Mouse (Mus musculus) ES-Bruce4 (cell line): Measurements from ENCODE around the gene Suz12. TPM values are rescaled to one million over a fixed set of nuclear protein-coding genes. Genes with fewer than 3 reads are reported as not detected.

ENCODE experiments used
- H3K27ac ChIP-seq: 2 replicates; pipeline ENCODE4 v1.5.1; 2012; ENCODE audit warnings: low read length, inconsistent platforms; ENCODE audit not compliant: insufficient read depth
- H3K27me3 ChIP-seq: 2 replicates; pipeline ENCODE4 v1.6.1; 2012; ENCODE audit warnings: mild to moderate bottlenecking, low read length, inconsistent platforms; ENCODE audit not compliant: control insufficient read depth, poor library complexity, insufficient read depth, severe bottlenecking
- H3K36me3 ChIP-seq: 2 replicates; pipeline ENCODE4 v1.6.1; 2012; ENCODE audit warnings: inconsistent platforms, mild to moderate bottlenecking, low read length, moderate library complexity; ENCODE audit not compliant: control insufficient read depth, poor library complexity, insufficient read depth, severe bottlenecking
- H3K4me1 ChIP-seq: one replicate; pipeline ENCODE4 v1.8.1; 2011; ENCODE audit warnings: low read length; ENCODE audit not compliant: control insufficient read depth, insufficient read depth
- H3K4me3 ChIP-seq: 2 replicates; pipeline ENCODE4 v1.5.1; 2011; ENCODE audit warnings: low read depth, mild to moderate bottlenecking, low read length
- H3K9ac ChIP-seq: 2 replicates; pipeline ENCODE4 v1.6.1; 2012; ENCODE audit warnings: low read depth, mild to moderate bottlenecking, inconsistent platforms; ENCODE audit not compliant: poor library complexity, severe bottlenecking
- H3K9me3 ChIP-seq: replicated peaks from 2 replicates; pipeline ENCODE4 v1.6.1; 2012; ENCODE audit warnings: mild to moderate bottlenecking, low read length, inconsistent platforms; ENCODE audit not compliant: control insufficient read depth, poor library complexity, insufficient read depth, severe bottlenecking
- CTCF ChIP-seq: IDR thresholded peaks from one replicate; pipeline ENCODE4 v1.8.1; 2011; ENCODE audit warnings: low read depth, low read length
- EP300 ChIP-seq: IDR thresholded peaks from 2 replicates; pipeline ENCODE4 v1.6.1; 2011; ENCODE audit warnings: low read depth, low read length; ENCODE audit not compliant: insufficient read depth
- POLR2A ChIP-seq: IDR thresholded peaks from one replicate; pipeline ENCODE4 v1.8.1; 2011; ENCODE audit warnings: low read length; ENCODE audit not compliant: insufficient read depth
- polyA plus RNA-seq: library from polyadenylated mRNA; stranded (reverse); fragments of >200 nt; gene quantifications from 2 replicates; pipeline ENCODE4 v1.2.4, GENCODE M21; 2011; ENCODE audit warnings: low read depth; ENCODE audit not compliant: missing spikeins, insufficient read depth, insufficient read length

The Suz12 gene
- polyA plus RNA-seq, 1 experiment: 235 TPM

DNA sequence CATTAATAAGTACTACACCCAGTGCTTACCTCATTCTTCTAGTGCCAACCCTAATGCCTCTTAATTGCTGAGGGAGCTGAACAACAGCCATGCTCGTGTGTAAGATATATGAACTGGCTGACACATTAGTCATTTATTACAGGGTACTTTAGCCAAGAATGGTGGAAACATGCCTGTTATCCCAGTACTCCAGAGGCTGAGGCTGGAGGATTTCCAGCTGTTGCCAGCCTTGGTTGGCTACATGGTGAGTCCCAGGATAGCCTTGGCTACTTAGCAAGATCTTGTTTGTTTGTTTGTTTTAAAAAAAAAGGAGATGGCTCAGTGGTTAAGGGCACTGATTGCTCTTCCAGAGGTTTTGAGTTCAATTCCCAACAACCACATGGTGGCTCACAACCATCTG, 85.9 kb downstream of the Suz12 start:
- H3K9me3 ChIP-seq: peaks cover 3% of the 10 kb centered on the region; the same call in 1 of the 2 replicates
- H3K4me3 ChIP-seq: no peak overlapping the region
- H3K27ac ChIP-seq: no peak overlapping the region
- H3K4me1 ChIP-seq: no peaks in the 10 kb centered on the region
- TF ChIP-seq CTCF: no peak
- TF ChIP-seq POLR2A: no peak
- no peak for TF ChIP-seq EP300
- H3K36me3 ChIP-seq: peaks cover 14% of the 10 kb centered on the region
- no peak overlapping the region; the same call in 1 of the 2 replicates for H3K9ac ChIP-seq
- H3K27me3 ChIP-seq: no peaks in the 10 kb centered on the region

- no peaks in the 10 kb centered on the region for H3K27me3 ChIP-seq
- H3K27ac ChIP-seq: no peak overlapping the region
- peaks cover 14% of the 10 kb centered on the region; the same call in 1 of the 2 replicates for H3K36me3 ChIP-seq
- no peaks in the 10 kb centered on the region for H3K4me1 ChIP-seq
- H3K9me3 ChIP-seq: peaks cover 3% of the 10 kb centered on the region; the same call in 1 of the 2 replicates
- peak overlapping the region; percentile 96 for H3K4me3 ChIP-seq
- TF ChIP-seq EP300 (no peak), CTCF (no peak), POLR2A (no peak)
- peak overlapping the region; percentile 91 for H3K9ac ChIP-seq
These were observed 86.8 kb downstream of the Suz12 start for GRCm38 (mm10) chr11:80079751-80080150.

GRCm38 (mm10) chr11:80080381-80080825, 87.5 kb downstream of the Suz12 start:
- Histone ChIP-seq H3K27ac (peak overlapping the region; percentile 13), H3K36me3 (peaks cover 14% of the 10 kb centered on the region; the same call in 1 of the 2 replicates), H3K4me1 (no peaks in the 10 kb centered on the region), H3K9me3 (peaks cover 3% of the 10 kb centered on the region; the same call in 1 of the 2 replicates), H3K4me3 (peak overlapping the region; percentile 96), H3K27me3 (no peaks in the 10 kb centered on the region), H3K9ac (peak overlapping the region; percentile 91)
- TF ChIP-seq POLR2A: no peak
- no peak for TF ChIP-seq CTCF
- TF ChIP-seq EP300: no peak

- TF ChIP-seq CTCF: no peak
- TF ChIP-seq EP300: no peak
- peak; percentile 14 for TF ChIP-seq POLR2A
- Histone ChIP-seq H3K36me3 (peaks cover 14% of the 10 kb centered on the region; the same call in 1 of the 2 replicates), H3K9ac (peak within 1 kb of the TSS; percentile 91), H3K9me3 (peaks cover 3% of the 10 kb centered on the region; the same call in 1 of the 2 replicates), H3K27me3 (no peaks in the 10 kb centered on the region), H3K27ac (peak within 1 kb of the TSS; percentile 88), H3K4me3 (peak within 1 kb of the TSS; percentile 96), H3K4me1 (no peaks in the 10 kb centered on the region)
These were observed 88.2 kb downstream of the Suz12 start, which contains the start of gene Crlf3 for GRCm38 (mm10) chr11:80080826-80081728. TSS of gene Crlf3 (minus strand) at chr11:80080991.

DNA sequence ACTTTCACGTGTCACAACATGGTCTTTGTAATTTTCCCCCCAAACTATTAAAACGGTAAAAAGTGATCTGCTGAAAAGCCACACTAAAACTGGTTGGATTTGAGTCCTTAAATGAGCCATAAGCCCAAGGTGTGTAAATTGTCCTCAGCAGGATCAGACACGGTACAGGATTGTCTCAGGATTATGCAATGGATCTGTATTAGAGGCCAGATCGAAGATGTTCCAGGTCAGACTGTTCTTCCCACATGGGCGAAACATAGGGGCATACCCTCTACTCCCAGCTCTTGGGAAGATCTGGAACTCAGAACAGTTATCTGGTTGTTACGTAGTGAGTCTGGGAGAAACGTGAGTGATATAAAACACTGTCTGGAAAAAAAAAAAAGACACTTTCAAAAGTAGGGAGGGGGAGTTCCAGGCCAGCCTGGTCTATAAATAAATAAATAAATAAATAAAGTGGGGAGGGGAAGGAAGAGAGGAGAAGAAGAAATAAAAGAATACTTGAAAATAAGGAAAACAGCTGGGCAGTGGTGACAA, 88.9 kb downstream of the Suz12 start:
- H3K27ac ChIP-seq: peak overlapping the region; percentile 88; the same call in 1 of the 2 replicates

More for the DNA sequence above, 88.9 kb downstream of the Suz12 start:
- no peaks in the 10 kb centered on the region for H3K27me3 ChIP-seq
- no peak overlapping the region for H3K4me3 ChIP-seq
- H3K9ac ChIP-seq: peak overlapping the region; percentile 91
- H3K9me3 ChIP-seq: peaks cover 3% of the 10 kb centered on the region; the same call in 1 of the 2 replicates
- TF ChIP-seq POLR2A (no peak), CTCF (no peak), EP300 (no peak)
- H3K36me3 ChIP-seq: peaks cover 14% of the 10 kb centered on the region; the same call in 1 of the 2 replicates
- H3K4me1 ChIP-seq: no peaks in the 10 kb centered on the region

Other genes with a start within 250 kb of the Suz12 start
- gene Utp6, start 30.7 kb upstream of the Suz12 start, polyA plus RNA-seq: 108 and 117 TPM in 2 replicates
- gene Crlf3, start 87.9 kb downstream of the Suz12 start, polyA plus RNA-seq: 50.9 and 59.1 TPM in 2 replicates
- gene Atad5, start 96.3 kb downstream of the Suz12 start, polyA plus RNA-seq: 25.0 and 26.6 TPM in 2 replicates
- 31.2 and 37.3 TPM in 2 replicates for gene Tefm, start 149.1 kb downstream of the Suz12 start, polyA plus RNA-seq
- gene Adap2, start 161.0 kb downstream of the Suz12 start, polyA plus RNA-seq: 3.4 and 3.5 TPM in 2 replicates
- gene Rnf135, start 190.7 kb downstream of the Suz12 start, polyA plus RNA-seq: 4.5 and 5.3 TPM in 2 replicates
- 52.5 and 52.9 TPM in 2 replicates for gene Rhot1, start 215.9 kb downstream of the Suz12 start, polyA plus RNA-seq